Mouse (Mus musculus) layer of hippocampus, adult 8-10 months (tissue): ENCODE measurements around the gene Ncoa3. TPM values are rescaled to one million over a fixed set of nuclear protein-coding genes. Genes with fewer than 3 reads are reported as not detected.
A peak's percentile ranks its signal among the peaks of the same experiment; 100 is the strongest.

Experiments used
- DNase-seq, 2 experiments: peaks; one replicate each; pipeline ENCODE4 v3.0.0; 2022; ENCODE audit warnings: low spot score in 2 of 2
- total RNA-seq, 4 experiments: library from RNA; stranded (reverse); gene quantifications; 2 replicates each; pipeline ENCODE4 v1.2.4; 2022

Gene Ncoa3
- total RNA-seq, 4 experiments from 2014 or later: 33.9 to 41.1 (median 36.3) TPM

- DNase-seq: no peak
These were observed 79.5 kb downstream of the Ncoa3 start for GRCm38 (mm10) chr2:166071889-166072288.

- DNase-seq: no peak
These were observed 80.6 kb downstream of the Ncoa3 start for GRCm38 (mm10) chr2:166073082-166073481.

GRCm38 (mm10) chr2:166074322-166074721, 81.9 kb downstream of the Ncoa3 start:
- DNase-seq: no peak

GRCm38 (mm10) chr2:166077371-166077770, 84.9 kb downstream of the Ncoa3 start:
- no peak for DNase-seq

- no peak for DNase-seq
These were observed 86.8 kb downstream of the Ncoa3 start for GRCm38 (mm10) chr2:166079231-166079630.

DNA sequence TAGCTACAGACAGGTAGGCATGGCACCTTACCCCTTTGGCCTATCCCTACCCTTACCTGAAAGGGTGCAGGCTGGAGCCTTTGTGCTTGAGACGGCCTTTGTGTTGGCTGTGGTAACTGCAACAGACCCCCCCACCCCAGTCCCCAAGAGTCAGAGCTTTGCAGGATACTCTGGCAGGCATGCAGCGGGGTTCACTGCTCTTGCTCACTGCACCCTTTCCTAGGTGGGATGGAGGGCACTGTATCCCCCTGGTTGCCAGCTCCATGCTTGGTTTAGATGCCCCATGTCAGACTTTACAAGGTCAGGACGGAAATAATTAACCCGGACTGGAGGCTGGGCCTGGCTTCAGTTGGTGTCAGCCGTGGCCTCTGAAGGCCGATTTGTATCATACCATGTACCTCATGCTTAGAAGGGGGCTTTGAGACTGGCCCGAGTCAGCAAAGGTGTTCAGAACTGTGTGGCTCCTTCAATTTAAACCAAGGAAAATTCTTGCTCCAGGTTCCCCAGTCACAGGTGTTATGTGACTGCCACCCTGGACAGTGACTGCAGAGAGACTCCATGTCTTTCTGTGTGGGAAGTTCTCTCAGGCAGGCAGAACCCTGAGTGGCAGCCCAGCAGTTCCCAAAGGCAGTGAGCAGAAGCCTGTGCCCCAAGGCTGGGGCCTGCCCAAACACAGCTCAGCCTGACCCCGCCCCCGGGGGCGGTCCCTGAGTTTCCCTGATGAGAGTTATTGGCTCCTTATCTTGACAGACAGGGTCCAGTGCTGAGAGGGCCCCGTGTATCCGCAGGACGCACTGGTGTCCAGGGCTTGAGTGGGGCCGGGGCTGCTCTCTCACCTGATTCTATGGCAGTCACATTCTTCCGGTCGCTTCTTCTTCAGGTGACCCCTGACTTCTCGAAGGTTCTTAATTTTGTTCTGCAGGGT, 87.8 kb downstream of the Ncoa3 start:
- no peak for DNase-seq

DNA sequence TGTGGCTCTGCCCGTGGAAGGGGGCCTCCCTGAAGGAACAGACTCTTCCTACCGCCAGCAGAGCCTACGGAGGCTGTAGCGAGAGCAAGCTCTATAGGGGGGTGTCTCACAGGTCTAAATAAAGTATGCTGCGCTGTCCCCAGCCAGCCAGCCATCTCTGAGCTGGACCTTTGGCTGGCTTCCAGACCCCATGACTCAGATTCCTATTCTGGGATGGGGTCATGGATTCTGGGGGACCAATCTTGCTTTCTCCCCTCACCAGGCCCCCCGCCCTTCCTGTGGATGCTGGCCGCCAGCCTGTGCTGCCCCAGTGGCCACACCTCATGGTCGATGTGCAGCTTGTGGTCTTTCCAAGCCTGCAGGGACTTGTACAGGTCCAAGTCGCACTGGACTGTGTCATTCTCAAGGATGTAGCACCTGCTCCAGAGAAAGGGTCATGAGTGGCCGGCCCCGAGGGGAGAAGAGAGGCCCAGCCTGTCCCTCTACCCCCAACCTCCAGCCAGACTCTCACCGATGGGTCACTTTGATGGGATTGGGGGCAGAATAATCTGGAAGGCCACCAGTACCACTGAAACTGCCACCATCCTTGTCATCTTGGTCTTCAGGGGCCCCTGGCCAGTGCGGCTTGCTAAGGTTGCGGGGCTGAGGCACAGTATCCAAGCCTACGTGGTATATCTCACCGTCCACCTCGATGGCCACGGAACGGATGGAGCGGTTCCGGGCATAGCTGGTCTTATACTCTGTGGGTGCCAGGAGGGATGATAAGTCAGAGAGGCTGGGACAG, 88.7 kb downstream of the Ncoa3 start:
- DNase-seq: no peak

- DNase-seq: peak; percentile 50 to 75
These were observed 89.8 kb downstream of the Ncoa3 start for GRCm38 (mm10) chr2:166082193-166082592.

DNA sequence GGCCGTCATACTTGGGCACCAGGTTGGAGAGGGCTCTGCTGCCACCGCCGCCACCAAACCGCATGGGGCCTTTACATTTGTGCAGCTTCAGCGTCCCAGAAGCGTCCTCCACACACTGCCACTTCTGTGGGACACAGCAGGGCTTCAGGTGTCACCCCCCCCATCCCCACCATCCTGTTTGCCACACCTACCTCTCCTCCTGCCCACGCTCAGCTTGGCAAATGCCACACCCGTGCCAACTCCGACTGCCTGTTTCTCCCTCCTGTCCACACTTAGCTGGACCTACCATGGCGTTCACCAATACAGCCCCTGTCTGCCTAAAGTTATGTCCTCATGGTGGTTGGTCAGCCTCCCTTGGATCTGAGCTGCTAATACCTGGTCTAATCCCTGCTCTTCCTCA, 90.2 kb downstream of the Ncoa3 start:
- no peak for DNase-seq

- DNase-seq: no peak
These were observed 91.2 kb downstream of the Ncoa3 start for GRCm38 (mm10) chr2:166083542-166084031.

DNA sequence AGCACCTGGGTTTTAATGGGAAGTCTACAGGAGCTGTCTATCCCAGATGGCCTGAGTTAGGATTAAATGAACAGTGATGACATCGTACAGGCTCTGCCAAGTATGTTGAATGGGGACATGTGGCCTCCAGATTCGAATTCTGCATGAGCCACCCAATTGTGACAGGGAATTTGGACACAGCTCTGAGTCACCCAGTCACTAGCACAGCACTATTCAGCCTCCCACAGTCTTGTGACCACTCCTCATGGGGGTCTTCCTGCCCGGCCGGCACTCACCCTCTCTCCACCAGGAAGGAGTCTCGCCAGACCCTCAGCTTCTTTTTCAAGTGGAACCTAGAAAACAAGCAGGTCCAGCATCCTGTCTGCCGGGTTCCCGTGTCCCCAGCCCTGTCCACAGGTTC, 91.7 kb downstream of the Ncoa3 start:
- DNase-seq: no peak

DNA sequence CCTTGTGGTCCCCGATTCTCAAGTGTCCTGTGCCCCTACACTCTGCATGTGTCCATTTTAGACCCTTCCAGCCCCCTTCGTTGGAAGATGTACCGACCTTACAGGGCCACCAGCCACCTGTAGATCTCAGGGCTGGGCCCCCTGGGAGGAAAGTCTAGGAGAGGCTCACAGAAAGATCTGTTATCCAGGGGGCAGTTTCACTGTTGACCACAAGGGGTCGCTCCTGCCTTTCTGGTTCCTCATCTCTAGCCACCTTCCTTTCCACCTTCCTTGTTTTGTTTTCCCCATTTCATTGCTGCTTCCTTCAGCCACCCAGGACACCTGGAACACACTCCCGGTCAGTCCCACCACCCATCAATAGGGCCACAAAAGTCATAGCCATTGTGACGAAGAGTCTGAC, 92.5 kb downstream of the Ncoa3 start:
- peak in 1 of 2 experiments; percentile 71 for DNase-seq

DNA sequence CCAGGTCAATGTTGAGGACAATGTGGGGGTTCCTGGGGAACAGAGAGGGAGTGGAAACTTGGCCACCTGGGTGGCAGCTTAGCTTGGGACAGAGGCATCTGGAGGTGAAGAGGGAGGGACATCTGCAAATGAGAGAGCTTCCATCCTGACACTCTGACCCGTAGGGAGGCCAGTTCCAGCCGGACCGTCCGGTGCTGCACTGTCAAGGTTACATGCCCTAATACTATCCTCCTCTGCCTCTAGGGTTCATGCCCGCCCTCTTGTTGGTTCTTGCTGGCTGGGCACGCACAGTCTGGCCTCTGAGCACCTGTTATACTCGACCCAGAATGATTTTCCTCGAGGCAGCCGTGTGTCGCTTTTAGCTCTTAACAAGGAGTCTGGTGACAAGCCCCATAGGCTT, 93.3 kb downstream of the Ncoa3 start:
- no peak for DNase-seq

GRCm38 (mm10) chr2:166086457-166087233, 94.2 kb downstream of the Ncoa3 start:
- DNase-seq: no peak

- DNase-seq: no peak
These were observed 96.6 kb downstream of the Ncoa3 start for GRCm38 (mm10) chr2:166088991-166089390.

- no peak for DNase-seq
These were observed 97.7 kb downstream of the Ncoa3 start for GRCm38 (mm10) chr2:166090131-166090581.

GRCm38 (mm10) chr2:166091599-166091998, 99.2 kb downstream of the Ncoa3 start:
- no peak for DNase-seq

- DNase-seq: no peak
These were observed 100.0 kb downstream of the Ncoa3 start for GRCm38 (mm10) chr2:166092412-166092811.

DNA sequence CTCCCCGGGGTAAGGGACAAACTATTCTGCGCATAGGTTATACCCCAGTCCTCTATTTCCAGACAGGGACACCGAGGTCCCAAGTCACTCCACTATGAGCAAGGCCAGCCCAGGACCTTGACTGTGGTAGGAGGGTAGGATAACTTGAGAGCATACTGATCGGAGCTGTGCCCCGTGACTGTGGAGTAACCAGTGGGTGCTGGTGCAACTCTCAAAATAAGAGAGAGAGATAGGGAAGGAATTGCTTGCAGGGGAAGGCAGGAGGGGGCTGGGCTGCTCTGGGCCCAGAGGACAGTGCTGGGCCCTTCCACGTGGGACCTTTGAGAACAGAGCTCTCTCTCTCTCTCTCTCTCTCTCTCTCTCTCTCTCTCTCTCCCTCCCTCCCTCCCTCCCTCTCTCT, 103.9 kb downstream of the Ncoa3 start:
- DNase-seq: no peak

DNA sequence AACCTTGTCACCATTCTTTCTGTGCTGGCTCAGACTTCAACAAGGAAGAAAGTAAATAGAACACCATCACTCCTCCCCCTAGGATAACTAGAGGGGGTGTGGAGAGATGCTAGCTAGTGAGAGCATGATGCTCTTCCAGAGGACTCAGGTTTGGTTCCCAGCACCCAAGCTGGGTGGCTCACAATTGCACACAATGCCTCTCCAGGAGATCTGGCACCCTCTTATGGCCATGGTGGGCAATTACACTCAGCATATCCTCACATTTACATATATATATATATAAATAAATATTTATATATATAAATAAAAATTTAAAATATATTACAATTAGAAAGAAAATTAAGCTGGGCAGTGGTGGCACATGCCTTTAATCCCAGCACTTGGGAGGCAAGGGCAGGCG, 104.4 kb downstream of the Ncoa3 start:
- no peak for DNase-seq
